Mouse (Mus musculus): ENCODE measurements around the gene Olfr1124. TPM values are rescaled to one million over a fixed set of nuclear protein-coding genes. Genes with fewer than 3 reads are reported as not detected.

Olfr1124 gene
- polyA plus RNA-seq, 1 experiment from 2014 or later, result not detected

Other genes with a start within 250 kb of the Olfr1124 start
- gene Olfr1112, start 242.5 kb upstream of the Olfr1124 start, polyA plus RNA-seq (2015; fragmentation: Nextera tagmentation; extraction: Ambion mirVana), result not detected in 2 replicates
- gene Olfr1113, start 221.3 kb upstream of the Olfr1124 start, polyA plus RNA-seq (2015; fragmentation: Nextera tagmentation; extraction: Ambion mirVana), result not detected in 2 replicates
- not detected in 2 replicates for gene Olfr1115, start 182.3 kb upstream of the Olfr1124 start, polyA plus RNA-seq (2015; fragmentation: Nextera tagmentation; extraction: Ambion mirVana)
- not detected in 2 replicates for gene Olfr1116, start 162.7 kb upstream of the Olfr1124 start, polyA plus RNA-seq (2015; fragmentation: Nextera tagmentation; extraction: Ambion mirVana)
- not detected in 2 replicates for gene Olfr1118, start 122.7 kb upstream of the Olfr1124 start, polyA plus RNA-seq (2015; fragmentation: Nextera tagmentation; extraction: Ambion mirVana)
- not detected in 2 replicates for gene Olfr1120, start 75.5 kb upstream of the Olfr1124 start, polyA plus RNA-seq (2015; fragmentation: Nextera tagmentation; extraction: Ambion mirVana)
- not detected in 2 replicates for gene Olfr1121, start 60.4 kb upstream of the Olfr1124 start, polyA plus RNA-seq (2015; fragmentation: Nextera tagmentation; extraction: Ambion mirVana)
- gene Olfr1122, start 44.4 kb upstream of the Olfr1124 start, polyA plus RNA-seq (2015; fragmentation: Nextera tagmentation; extraction: Ambion mirVana), result not detected in 2 replicates
- not detected in 2 replicates for gene Olfr1123, start 13.6 kb upstream of the Olfr1124 start, polyA plus RNA-seq (2015; fragmentation: Nextera tagmentation; extraction: Ambion mirVana)
- not detected in 2 replicates for gene Olfr1126, start 23.7 kb downstream of the Olfr1124 start, polyA plus RNA-seq (2015; fragmentation: Nextera tagmentation; extraction: Ambion mirVana)
- not detected in 2 replicates for gene Pramel7, start 66.8 kb downstream of the Olfr1124 start, polyA plus RNA-seq (2015; fragmentation: Nextera tagmentation; extraction: Ambion mirVana)
- not detected in 2 replicates for gene Pramel6, start 76.3 kb downstream of the Olfr1124 start, polyA plus RNA-seq (2015; fragmentation: Nextera tagmentation; extraction: Ambion mirVana)
- gene Olfr153, start 101.5 kb downstream of the Olfr1124 start, polyA plus RNA-seq (2015; fragmentation: Nextera tagmentation; extraction: Ambion mirVana), result not detected in 2 replicates
- not detected in 2 replicates for gene Olfr1128, start 115.3 kb downstream of the Olfr1124 start, polyA plus RNA-seq (2015; fragmentation: Nextera tagmentation; extraction: Ambion mirVana)
- gene Olfr1129, start 143.6 kb downstream of the Olfr1124 start, polyA plus RNA-seq (2015; fragmentation: Nextera tagmentation; extraction: Ambion mirVana), result not detected in 2 replicates
- gene Olfr1130, start 175.9 kb downstream of the Olfr1124 start, polyA plus RNA-seq (2015; fragmentation: Nextera tagmentation; extraction: Ambion mirVana), result not detected in 2 replicates
- gene Olfr1131, start 196.8 kb downstream of the Olfr1124 start, polyA plus RNA-seq (2015; fragmentation: Nextera tagmentation; extraction: Ambion mirVana), result not detected in 2 replicates
- not detected in 2 replicates for gene Olfr1132, start 207.3 kb downstream of the Olfr1124 start, polyA plus RNA-seq (2015; fragmentation: Nextera tagmentation; extraction: Ambion mirVana)
- gene Olfr1133, start 217.1 kb downstream of the Olfr1124 start, polyA plus RNA-seq (2015; fragmentation: Nextera tagmentation; extraction: Ambion mirVana), result not detected in 2 replicates
- gene Olfr1134, start 228.2 kb downstream of the Olfr1124 start, polyA plus RNA-seq (2015; fragmentation: Nextera tagmentation; extraction: Ambion mirVana), result not detected in 2 replicates
- gene Olfr1135, start 243.4 kb downstream of the Olfr1124 start, polyA plus RNA-seq (2015; fragmentation: Nextera tagmentation; extraction: Ambion mirVana), result not detected in 2 replicates

All from limb, embryonic 15.5 days (tissue).